Mouse (Mus musculus) right cerebral cortex, postnatal 25 days (tissue): ENCODE measurements around the gene Commd3.
A peak's percentile ranks its signal among the peaks of the same experiment; 100 is the strongest.

Experiments
- DNase-seq: peaks from one replicate; pipeline ENCODE4 v3.0.0; 2022

The Commd3 gene

DNA sequence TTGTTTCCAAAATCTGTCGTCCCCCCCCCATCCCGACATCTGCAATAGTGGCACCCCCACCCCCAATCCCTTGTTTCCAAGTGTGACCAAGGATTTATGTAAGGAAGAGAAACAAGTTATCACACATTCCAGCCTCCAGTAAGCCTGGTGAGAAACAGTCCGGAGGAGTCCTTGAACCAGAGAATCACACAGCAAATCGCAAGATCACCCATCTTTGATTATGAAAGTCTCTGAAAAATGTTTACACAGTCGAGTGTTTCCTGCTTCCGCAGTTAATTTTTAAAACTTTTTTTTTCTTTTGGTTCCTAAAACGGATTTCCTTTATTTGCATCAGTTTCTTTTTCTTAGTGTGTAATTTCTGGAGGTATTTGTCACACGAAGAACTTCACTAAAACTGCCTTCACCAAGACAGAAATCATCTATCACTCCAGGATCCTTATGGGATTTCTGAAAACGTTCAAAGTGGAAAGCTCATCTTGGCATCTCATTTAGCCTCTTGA lies 15.5 kb downstream of the Commd3 start:
- DNase-seq: no peak

- no peak for DNase-seq
Measured at GRCm38 (mm10) chr2:18688286-18688685, 16.1 kb downstream of the Commd3 start.

GRCm38 (mm10) chr2:18688708-18689063 lies 16.5 kb downstream of the Commd3 start:
- no peak for DNase-seq

GRCm38 (mm10) chr2:18689064-18689921 lies 17.1 kb downstream of the Commd3 start:
- DNase-seq: no peak

- DNase-seq: peak; percentile 79
Measured at GRCm38 (mm10) chr2:18690055-18690691, 18.0 kb downstream of the Commd3 start.

DNA sequence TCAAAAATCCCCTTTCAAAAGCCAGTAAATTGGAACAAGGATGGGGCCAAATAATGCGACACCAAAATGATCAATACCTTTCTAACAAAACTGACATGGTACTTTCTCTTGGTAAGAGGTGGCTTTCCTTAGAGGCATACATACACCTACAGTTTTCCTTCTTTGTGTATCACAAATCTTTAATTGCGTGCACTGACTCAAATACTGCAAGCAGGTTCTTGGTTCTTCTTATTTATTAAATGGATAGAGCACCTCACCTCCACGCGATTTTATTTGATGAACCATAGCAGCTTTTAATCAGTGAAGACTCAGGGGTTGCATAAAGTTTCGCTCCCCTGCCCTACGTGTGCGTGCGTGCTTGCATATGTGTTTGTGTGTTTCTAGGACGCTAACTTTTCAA lies 18.6 kb downstream of the Commd3 start:
- no peak for DNase-seq

DNA sequence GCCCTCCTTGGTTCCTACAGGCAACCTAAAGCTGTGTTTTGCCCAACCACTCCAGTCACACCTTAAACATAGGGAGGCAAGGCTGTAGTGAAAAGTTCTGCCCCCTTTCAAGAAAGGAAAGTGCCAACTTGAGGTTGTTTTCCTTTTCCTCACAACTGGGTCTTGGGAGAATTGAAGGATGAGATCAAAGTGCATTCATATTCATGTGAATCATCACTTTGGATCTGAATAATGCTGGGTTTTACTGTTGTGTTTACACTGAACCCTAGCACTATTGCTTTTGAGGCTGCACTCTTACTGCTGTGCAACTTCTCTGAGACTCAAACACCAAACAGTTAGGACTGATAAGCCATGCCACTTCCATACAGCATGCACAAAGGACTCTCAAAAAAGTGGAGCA lies 19.8 kb downstream of the Commd3 start:
- DNase-seq: no peak

DNA sequence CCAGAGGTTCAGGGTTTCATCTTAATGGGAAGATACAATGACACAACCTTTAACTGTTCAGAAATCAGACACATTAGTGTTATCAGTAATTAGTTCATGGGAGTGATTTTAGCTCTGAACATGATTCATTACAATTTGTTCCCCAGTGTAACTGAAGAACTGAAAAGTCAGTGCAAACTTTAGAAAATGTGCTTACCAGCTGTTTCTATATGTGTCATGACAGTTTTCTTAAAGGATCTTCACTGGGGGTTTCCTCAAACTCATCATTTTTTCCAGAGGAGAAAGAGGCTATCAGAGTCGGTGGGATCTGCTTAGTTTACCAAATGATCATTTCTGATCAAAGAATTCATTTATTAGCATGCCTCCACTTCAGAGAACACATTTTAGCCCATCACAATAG lies 20.4 kb downstream of the Commd3 start:
- no peak for DNase-seq

DNA sequence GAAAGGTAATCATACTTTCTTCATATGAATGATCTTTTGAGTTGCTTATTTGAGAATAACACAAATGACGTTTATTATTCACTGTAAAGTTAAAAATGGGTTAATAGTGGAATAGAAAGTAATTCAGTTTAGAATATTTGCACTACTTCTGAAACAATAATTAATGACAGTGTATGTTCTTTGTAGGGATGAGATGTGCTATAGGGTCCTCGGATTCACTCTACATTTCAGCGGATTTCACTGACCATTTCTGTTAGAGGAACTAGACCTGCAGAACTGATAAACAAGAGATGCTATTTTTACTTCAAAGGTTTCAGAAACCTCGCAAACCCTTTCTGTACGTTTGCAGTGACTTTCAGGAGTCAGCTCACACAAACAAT lies 21.3 kb downstream of the Commd3 start:
- DNase-seq: no peak

GRCm38 (mm10) chr2:18693871-18694610 lies 21.9 kb downstream of the Commd3 start, which contains the start of gene Spag6:
Gene Spag6, plus strand, starts transcription at chr2:18694032.
- DNase-seq: peak; percentile 80

GRCm38 (mm10) chr2:18694611-18694950 lies 22.4 kb downstream of the Commd3 start:
- no peak for DNase-seq

DNA sequence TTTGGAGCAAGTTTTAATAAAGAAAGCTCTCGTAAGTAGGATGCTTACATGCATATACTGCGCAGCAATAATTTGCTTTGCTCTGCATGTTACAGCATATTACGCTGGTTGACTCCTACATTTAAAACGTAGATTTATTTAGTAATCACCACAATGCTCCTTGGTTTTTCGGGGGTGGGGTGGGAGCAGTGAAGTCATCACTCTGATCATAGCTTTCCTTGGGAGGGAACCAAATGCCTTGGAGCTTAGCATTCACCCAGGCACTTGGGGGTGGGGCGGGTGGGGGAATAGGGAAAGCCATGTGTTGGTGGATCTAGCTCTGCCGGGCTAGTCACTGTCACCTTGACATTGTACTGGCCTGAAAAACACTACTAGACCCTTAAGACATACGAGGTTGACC lies 23.0 kb downstream of the Commd3 start:
- no peak for DNase-seq

DNA sequence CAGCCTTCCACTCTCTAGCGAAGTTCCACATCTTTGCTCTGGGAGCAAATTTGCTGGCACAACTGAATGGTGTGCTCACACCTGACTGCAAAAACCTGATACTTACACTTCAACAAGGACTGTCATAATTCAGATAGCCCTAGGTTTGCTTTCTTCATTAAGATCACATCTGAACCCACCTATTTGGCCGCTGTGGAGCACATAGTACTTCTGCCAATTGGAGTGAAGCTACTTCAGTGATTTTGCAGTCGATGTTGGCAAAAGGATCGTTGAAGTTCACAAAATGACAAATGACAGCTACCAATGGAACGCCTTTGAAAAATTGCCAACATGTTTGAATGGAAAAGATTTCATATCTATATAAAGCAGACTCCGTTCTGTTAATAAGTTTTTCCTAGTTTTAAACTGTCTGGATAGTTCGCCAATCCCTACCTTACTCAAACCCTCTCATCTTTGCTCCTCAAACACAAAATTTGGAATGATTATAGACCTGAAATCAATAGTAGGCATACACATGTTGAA lies 23.5 kb downstream of the Commd3 start:
- DNase-seq: no peak

DNA sequence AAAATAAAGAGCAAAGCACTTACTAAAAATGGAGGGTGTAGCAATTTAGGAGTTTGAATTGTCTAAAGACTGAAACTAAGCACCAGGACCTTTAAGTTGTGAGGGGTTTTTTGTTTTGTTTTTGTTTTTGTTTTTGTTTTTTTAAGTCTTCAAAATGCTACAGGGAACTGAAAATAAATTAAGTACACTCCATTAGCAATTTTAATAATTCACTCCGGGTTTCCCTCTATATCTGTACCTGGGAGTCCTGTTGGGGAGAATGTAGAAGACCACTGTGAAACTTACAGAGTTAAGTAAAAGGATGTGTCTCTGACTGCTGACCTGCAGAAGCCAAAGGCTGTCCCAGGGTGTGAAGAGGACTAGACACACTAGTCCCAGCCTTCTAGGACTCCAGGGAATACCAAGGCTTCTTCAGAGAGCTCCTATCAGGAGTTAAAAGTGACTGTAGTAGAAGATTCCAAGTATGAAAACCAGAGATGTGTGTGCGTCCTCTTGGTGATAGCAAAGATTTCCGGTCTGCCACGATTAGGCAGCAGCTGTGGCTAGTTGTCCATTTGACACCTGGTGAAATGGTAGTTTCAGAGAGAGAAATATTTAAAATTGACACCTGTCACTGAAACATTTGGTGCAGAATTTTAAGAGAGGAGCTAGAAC lies 25.5 kb downstream of the Commd3 start:
- DNase-seq: no peak

DNA sequence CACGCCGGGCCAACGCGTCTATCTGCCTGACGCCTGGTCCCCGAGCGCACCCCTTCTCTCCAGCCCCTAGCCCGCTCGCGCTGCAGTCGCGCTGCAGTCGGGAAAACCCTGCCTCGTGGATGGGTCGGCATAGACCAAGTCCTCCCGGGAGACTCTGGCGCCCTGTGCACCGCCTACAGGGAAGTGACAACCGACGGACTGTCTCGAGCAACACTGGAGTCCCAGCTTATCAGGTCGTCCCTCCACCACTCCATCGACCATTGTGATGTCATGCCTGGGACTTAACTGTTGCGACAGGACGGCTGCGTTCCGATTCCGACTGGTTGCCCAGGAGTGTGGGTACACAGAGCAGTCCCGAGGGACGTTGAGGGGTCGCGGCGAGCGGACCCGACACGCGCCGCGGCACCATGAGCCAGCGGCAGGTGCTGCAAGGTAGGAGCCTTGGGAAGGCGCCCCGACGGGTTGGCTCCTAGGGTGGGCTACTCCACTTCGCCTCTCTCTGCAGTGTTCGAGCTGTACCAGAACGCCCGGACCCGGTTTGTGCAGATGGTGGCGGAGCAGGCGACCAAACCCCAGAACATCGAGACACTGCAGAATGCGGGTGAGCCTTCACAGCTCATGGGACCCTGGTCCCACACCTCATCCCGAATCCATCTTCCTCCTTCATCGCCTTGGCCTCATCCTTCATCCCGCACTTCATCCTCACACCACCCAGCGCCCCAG lies 26.6 kb downstream of the Commd3 start:
- no peak for DNase-seq

DNA sequence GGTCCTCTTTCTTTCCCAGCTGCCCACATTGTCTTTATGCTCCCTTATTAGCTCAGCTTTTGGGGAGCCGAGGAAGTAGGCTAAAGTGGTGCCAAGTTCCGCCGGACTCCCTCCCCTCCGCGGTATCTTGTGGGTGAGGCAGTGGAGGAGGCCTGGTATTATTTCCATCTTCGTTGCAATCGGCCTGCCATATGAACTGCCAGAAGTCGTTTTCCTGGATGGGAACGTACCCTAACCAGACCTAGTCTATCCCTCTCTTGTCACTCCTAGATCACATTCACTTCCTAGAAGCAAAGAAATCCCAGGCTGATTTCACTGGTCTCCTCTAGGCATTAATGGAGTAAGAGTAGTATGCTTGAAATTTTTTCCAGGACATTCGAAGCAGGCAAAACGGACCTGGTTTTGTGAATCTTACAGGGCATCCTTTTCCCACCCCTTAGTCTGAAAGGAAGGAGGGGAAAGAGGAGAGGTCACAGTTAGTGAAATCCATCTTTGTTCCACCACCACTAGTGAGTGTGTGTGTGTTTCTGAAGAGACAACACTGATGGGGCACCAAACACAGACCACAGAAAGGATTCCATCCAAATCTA lies 27.3 kb downstream of the Commd3 start:
- DNase-seq: no peak

GRCm38 (mm10) chr2:18710356-18710755 lies 38.2 kb downstream of the Commd3 start:
- no peak for DNase-seq

DNA sequence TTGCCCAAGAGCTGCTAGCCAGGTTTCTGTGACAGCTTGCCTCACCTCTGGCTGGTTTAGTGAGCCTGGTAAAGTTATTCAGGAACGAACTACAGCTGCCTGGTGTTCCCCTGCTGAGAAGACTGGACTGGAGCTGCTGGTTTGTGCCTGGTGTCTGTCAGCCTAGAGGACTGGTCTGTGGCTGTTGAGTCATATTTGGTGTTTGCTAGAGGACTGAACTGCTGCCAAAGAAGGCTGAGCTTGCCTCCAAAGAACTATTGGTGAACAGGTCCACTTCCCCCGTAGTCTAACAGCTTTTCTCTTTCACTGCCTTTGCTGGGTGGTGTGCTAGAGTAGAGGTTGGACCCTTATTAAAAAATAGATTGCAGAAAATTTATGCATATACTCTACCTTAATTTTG lies 40.9 kb downstream of the Commd3 start:
- DNase-seq: no peak

- no peak for DNase-seq
Measured at GRCm38 (mm10) chr2:18714337-18714736, 42.2 kb downstream of the Commd3 start.

DNA sequence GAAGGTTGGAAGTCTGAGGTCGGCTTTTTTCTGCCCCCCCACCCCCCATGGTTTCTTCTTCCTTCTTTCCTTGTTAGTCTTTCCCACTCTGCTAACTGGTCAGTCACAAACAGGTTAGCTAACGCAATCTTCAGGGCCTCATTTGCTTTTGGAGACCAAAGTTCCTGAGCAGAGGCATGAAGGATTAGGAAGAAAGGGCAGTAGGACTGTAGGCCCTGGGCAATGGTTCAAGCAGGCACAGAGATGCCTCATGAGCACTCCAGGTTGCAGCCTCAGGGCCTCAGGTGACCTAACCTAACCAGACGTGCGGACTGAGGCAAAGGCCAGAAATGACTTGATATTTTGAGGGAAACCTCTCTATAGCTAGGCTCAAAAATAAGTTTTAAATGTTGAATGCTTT lies 46.3 kb downstream of the Commd3 start:
- DNase-seq: no peak

GRCm38 (mm10) chr2:18722208-18722830 lies 50.1 kb downstream of the Commd3 start:
- no peak for DNase-seq
